Mouse (Mus musculus): ENCODE data around the gene Fbxo11.
"Not testable (repeated sequence)": the region's sequence is repeated elsewhere in the genome, so short reads cannot be mapped to it uniquely, and the experiment has no call there.

Fbxo11 gene

DNA sequence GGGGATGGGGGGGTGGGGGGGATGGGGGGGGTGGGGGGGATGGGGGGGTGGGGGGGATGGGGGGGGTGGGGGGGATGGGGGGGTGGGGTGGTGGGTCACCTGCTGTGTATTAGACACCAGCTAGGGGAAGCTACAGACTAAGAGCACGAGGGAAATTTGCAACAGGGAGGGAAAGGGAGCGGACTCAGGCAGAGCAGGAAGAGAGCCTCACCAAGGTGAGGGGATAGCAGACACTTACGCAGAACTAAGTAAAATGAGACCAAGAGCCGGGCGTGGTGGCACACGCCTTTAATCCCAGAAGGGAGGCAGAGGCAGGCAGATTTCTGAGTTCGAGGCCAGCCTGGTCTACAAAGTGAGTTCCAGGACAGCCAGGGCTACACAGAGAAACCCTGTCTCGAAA is 49.1 kb downstream of the Fbxo11 start:
- in situ Hi-C loops (cut with MboI, MseI) = not testable (repeated sequence)

DNA sequence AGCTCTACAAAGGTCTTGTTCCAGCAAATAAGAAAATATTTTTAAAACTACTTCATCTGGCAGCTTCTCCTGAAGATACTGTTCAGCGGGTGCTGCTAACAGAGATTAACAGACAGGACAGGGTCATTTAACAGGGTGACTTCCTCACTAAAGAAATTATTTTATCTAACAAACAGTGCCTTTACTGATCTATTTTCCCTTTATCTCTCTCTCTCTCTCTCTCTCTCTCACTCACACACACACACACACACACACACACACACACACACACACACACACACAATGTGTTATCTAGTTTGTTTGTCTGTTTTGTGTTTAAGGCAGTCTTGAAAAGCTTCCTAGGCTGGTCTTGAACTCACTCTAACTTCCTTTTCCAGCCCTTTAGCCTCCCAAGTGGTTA is 50.6 kb downstream of the Fbxo11 start:
- in situ Hi-C loops (cut with MboI, MseI) = no loop called here

DNA sequence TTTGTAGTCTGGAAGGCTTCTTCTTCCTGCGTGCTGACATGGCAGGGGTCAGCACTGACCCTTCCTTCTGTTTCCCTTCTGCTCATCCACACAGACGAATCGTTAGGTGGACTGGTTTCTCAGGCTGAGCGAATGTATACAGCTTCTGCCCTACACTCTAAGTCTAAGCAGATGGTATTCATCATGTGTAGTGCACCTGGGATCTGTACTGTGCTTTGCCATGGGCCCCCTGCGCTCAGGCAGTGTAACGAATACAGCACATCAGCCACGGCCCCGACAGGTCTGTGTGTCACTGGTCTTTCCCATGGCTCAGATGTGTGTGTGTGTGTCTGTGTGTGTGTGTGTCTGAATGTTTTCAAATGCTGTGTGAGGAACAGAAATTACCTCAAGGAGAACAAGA is 58.1 kb downstream of the Fbxo11 start:
- in situ Hi-C loops (cut with MboI, MseI) = no loop called here

- in situ Hi-C loops (cut with MboI, MseI) = no loop called here
These were observed 60.2 kb downstream of the Fbxo11 start for GRCm38 (mm10) chr17:88004892-88005291.

DNA sequence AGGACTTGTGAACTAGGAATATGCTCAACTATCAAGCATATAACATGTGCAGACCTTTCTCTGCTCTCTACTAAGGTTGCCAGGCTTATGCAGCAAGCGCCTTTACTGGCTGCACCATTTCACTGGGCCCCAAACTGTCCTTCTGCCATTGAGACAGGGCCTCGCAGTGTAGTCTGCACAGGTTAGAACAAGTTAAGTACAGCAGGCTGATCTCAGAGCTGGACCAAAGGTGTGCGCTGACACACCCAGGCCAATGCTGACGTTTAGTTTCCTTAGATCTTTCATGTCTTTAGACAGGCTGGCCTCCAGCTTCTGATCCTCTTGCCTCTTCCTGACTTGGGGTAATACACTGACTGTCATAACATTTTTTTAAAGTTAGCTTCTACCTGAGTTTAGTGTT is 67.3 kb downstream of the Fbxo11 start:
- in situ Hi-C loops (cut with MboI, MseI) = no loop called here

DNA sequence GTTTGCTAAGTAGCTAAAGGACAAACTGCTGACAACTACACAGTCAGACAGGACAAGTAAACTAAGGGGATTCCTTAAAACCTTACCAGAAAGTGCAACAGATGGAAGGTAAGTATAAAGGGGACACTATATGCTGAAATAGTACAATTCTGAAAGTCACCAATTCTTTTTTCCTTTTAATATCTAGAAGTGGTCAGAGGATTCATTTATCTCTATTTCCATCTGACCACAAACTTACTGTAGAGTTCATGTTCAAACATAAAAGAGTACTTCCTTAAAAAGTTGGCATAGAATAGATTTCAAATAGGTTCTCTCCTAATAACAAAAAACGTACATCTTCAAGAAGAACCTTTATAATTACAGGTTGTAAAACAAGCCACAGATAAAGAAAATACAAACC is 71.8 kb downstream of the Fbxo11 start:
- in situ Hi-C loops (cut with MboI, MseI) = no loop called here

DNA sequence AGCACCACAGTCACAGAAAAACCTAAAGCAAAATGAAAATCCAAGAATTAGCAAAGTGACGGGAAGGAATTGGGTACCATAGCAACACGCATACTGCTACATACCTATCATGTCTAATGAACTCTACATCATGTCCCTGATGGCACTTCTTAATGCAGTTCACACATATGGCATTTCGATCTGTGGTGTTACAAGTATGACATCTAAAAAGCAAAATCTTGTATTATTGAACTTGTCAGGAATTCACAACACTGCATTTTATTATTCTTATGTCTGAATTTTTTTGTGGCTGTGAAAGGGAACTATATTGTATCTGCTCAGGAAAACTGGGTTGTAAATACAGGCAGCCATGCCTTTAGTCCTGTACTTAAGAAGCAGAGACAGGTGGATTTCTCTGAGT is 72.9 kb downstream of the Fbxo11 start:
- in situ Hi-C loops (cut with MboI, MseI) = no loop called here

GRCm38 (mm10) chr17:87987507-87987906 is 77.6 kb downstream of the Fbxo11 start:
- in situ Hi-C loops (cut with MboI, MseI) = no loop called here

DNA sequence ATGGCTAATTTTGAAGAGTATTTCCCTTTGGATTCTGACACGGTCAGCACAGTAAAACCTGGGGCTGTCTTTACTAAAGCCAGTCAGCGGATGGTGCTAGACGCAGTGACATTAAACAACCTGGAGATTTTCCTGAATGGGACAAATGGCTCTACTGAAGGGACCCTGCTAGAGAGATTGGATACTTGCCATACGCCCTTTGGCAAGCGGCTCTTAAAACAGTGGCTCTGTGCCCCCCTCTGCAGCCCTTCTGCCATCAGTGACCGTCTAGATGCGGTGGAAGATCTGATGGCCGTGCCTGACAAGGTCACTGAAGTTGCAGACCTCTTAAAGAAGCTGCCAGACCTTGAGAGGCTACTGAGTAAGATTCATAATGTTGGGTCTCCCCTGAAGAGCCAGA is 79.2 kb downstream of the Fbxo11 start:
- in situ Hi-C loops (cut with MboI, MseI) = no loop called here

DNA sequence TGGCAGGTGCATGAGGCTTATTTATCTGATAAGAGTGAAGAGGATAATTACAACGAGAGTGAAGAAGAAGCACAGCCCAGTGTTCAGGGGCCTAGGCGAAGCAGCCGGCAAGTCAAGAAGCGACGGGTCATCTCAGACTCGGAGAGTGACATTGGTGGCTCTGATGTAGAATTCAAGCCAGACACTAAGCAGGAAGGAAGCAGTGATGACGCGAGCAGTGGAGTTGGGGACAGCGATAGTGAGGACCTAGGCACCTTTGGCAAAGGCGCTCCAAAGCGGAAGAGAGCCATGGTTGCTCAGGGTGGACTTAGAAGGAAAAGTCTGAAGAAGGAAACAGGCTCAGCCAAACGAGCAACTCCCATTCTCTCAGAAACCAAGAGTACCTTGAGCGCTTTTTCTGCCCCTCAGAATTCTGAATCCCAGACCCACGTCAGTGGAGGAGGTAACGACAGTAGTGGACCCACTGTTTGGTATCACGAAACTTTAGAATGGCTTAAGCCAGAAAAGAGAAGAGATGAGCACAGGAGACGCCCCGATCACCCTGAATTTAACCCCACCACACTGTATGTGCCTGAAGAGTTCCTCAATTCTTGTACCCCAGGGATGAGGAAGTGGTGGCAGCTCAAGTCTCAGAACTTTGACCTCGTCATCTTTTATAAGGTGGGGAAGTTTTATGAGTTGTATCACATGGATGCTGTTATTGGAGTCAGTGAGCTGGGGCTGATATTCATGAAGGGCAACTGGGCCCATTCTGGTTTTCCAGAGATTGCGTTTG is 80.5 kb downstream of the Fbxo11 start:
- in situ Hi-C loops (cut with MboI, MseI) = no loop called here

- in situ Hi-C loops (cut with MboI, MseI) = no loop called here
These were observed 81.8 kb downstream of the Fbxo11 start for GRCm38 (mm10) chr17:87983313-87983712.

DNA sequence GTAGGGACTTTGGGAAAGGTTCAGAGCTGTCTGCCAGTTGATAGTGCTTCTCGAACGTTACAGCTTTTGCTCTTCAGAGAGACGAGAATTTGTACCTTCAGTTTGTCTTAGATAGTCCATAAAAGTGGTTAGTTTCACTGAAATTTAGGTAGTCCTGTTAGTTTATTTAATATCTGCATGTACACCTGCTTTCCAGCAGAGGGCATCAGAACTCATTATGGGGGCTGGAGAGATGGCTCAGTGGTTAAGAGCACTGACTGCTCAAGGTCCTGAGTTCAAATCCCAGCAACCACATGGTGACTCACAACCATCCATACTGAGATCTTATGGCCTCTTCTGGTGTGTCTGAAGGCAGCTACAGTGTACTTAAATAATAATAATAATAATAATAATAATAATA is 83.0 kb downstream of the Fbxo11 start:
- in situ Hi-C loops (cut with MboI, MseI) = no loop called here

- in situ Hi-C loops (cut with MboI, MseI) = not testable (repeated sequence)
These were observed 85.4 kb downstream of the Fbxo11 start for GRCm38 (mm10) chr17:87979696-87980095.

DNA sequence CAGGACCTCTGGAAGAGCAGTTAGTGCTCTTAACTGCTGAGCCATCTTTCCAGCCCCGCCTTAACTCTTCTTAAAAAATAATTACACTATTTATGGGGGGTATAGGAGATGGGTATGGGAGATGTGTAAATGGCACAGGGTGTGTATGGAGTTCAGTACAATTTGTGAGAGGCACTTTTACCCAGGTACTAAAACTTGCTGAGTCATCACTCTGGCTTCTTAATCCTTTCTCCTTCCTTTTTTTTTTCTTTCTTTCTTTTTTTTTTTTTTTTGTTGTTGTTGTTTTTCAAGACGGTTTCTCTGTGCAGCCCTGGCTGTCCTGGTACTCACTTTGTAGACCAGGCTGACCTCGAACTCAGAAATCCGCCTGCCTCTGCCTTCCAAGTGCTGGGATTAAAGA is 88.2 kb downstream of the Fbxo11 start:
- in situ Hi-C loops (cut with MboI, MseI) = not testable (repeated sequence)

DNA sequence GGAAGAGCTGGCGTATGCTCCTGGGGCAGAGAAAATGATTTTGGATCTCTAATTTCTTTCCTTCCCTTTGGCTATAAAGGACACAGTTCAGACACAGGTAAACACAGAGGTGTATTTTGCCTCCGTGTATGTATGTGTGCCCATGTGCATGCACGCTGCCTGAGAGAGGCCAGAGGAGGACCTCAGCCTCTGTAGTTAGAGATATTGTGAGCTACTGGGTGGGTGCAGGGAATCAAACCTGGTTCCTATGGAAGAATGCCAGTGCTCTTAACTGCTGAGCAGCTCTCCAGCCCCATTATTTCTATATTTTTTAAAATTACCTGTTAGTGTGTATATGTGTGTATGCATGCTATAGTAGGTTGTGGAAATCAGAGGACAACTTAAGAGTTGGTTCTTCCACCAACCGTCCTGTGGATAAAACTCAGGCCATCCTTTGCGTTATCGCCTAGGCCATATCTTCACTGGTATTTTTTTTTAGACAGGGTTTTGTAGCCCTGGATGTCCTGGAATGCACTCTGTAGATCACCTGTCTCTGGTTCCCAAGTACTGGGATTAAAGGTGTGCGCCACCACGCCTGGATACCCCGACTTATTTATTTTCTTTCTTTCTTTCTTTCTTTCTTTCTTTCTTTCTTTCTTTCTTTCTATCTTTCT is 88.8 kb downstream of the Fbxo11 start:
- in situ Hi-C loops (cut with MboI, MseI) = no loop called here

- in situ Hi-C loops (cut with MboI, MseI) = no loop called here
These were observed 89.8 kb downstream of the Fbxo11 start for GRCm38 (mm10) chr17:87975229-87975853.

GRCm38 (mm10) chr17:87974629-87975228 is 90.4 kb downstream of the Fbxo11 start, which contains the start of gene Msh6:
Gene Msh6, plus strand, starts transcription at chr17:87975062.
- in situ Hi-C loops (cut with MboI, MseI) = no loop called here

DNA sequence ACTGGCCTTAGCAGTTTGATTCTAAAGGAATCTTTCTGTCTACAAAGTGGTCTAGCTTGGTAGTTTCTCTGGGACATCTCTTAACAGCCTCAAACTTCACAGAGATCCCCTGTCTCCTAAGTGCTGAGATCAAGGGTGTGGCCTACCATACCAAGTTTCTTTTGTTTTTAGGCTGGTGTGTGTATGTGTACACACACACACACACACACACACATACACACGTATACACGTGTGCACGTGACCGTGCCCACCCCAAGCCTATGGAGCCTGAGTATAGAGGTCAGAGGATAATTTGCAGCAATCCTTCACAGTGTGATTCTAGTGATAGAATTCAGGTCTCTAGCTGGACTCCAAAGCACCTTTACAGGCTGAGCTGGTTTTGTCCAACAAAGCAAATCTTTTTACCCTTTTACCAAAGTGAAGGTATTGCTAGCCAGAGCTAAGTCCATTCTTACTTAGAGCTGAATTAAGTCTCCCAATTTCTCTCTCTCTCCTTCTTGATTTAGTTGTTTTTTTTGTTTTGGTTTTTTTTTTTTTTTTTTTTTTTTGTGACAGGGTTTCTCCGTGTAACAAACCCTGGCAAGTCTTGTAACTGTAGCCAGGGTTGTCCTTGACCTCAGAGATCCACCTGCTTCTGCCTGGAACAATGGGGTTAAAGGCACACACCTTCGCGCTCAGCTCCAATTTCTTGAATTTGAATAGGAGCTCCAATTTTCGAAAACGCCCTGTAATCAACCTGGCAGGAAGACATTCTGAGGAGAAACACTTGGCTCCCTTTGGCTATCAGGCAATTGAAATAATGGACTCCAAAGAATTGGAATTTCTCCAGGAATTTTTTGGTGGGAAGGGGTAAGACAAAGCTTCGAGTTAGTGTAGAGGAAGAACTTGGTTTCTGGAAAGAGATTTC is 91.6 kb downstream of the Fbxo11 start:
- in situ Hi-C loops (cut with MboI, MseI) = no loop called here

- in situ Hi-C loops (cut with MboI, MseI) = no loop called here
These were observed 92.2 kb downstream of the Fbxo11 start for GRCm38 (mm10) chr17:87972856-87973255.

DNA sequence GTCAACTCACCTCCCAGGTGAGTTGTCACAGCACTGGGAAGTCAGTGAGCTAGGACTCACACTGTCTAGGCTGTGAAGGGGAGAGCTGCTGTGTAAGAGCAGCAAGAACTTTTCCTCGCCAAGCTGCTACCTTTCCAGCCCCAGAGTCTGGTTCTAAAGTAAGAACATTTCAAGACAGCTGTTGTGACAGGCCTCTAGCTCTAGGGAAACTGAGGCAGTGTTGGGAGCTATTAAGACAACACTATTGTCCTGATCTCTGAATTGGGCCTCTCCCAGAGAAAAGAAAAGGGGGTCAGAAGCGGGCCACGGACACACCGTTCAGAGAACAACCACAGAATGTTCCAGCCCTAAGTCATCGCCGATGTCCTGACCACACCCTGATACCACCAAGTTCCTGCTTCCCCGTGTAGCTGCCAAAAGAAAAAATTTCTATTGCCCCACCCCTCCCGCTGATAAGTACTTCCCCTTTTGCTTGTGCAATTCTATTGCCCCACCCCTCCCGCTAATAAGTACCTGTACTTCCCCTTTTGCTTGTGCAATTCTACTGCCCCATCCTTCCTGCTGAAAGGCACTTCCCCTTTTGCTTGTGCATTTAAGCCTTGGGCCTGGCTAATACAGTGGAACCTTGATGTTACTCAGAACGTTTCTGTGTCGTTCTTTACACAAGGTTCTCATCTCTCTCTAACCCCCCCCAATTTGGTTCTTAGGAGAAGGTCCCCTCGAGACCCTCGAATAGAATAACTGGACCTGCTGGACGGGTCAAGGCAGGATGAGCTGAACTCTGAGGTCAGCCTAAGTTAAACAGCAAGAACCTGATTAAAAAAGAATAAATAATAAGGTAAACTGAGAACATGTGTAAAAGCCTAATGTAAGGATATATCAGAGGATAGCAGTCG is 93.1 kb downstream of the Fbxo11 start:
- in situ Hi-C loops (cut with MboI, MseI) = not testable (repeated sequence)
